Mouse (Mus musculus): ENCODE measurements around the gene Sh3tc1.

DNA sequence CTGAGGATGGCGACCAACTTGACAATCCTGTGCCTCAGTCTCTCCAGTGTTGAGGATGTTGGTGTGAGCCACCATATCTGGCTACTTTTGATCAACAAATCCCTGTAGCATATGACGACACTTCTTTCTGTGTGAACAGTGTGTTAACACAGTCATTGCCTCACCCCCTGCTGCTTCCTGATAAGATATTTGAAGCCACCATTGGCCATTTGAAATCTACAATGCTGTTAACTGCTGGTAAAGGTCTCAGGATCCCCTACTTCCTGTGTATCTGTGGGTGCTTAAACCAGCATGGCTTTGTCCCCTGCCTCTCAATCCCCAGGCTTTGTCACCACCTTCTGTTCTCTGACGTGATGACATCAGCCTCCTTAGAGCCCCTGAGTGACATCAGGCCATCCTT lies 54.7 kb downstream of the Sh3tc1 start:
- TF ChIP-seq POLR2A (IDR thresholded peaks at IDR 0.05; ENCODE audit: low read depth, low read length) (no peak), CTCF (IDR thresholded peaks at IDR 0.05; ENCODE audit: borderline replicate concordance, insufficient read depth, low read length) (no peak)
